Mouse (Mus musculus): Measurements from ENCODE around the gene Tmem161a.

Gene Tmem161a

GRCm38 (mm10) chr8:70172043-70172681, at the start of gene Tmem161a:
Gene Tmem161a, plus strand, starts transcription at chr8:70172356.
- 2% methylated on average over 27 of the region's 27 CpGs for WGBS

DNA sequence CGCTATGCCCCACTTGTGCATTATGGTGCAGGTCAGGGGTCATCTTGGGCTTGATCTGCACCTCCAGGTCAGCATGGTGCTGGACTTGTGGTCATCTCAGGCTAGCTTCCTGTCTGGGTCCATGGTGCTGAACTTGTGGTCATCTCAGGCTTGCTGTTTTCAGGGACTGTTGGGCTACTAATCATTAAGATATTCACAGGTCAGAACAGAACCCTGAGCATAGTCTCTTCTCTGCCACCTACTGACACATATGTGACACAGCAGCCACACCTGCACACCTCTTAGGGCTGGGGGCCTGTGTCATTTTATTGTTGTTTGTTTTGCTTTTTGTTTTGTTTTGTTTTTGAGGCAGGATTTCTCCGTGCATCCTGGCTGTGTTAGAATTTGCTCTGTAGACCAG, 49.3 kb upstream of the Tmem161a start:
- 67% methylated on average over 2 of the region's 2 CpGs for WGBS

DNA sequence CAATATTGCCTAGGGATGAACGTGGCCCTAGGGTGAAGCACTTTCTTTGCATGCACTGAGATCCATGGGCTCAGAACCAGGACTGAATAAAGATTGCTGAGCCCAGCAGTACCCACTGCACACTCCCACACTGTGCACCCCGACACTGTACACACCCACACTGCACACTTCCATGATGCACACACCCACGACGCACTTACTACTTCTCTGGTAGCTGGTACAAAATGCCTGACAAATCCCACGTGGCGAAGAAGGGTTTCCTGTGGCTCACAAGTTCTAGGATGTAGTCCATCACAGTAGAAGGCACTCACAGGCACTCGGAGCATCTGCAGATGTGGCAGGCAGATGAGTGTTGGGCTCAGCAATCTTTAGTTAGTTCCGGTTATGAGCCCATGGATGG, 47.2 kb upstream of the Tmem161a start:
- WGBS, result 51% methylated on average over 8 of the region's 8 CpGs

DNA sequence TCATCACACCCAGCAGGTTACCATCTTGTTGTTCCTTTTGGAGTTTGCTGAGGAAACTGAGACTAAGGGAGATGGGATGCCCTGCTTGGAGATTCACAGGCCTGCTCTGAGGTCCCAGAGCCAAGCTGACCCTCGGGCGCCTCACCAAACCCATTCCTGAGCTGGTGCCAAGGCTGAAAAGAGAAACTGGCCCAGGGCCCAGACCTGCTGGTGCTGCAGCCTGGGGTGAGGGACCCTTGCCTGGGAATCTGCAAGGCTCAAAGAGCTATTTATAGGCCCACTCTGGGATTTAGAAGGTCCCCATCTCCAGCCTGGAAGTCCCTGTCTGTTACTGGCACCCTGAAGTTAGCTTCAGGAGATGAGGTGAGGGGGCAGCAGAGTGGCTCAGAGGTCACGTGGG, 43.7 kb upstream of the Tmem161a start:
- WGBS, result 50% methylated on average over 3 of the region's 3 CpGs

DNA sequence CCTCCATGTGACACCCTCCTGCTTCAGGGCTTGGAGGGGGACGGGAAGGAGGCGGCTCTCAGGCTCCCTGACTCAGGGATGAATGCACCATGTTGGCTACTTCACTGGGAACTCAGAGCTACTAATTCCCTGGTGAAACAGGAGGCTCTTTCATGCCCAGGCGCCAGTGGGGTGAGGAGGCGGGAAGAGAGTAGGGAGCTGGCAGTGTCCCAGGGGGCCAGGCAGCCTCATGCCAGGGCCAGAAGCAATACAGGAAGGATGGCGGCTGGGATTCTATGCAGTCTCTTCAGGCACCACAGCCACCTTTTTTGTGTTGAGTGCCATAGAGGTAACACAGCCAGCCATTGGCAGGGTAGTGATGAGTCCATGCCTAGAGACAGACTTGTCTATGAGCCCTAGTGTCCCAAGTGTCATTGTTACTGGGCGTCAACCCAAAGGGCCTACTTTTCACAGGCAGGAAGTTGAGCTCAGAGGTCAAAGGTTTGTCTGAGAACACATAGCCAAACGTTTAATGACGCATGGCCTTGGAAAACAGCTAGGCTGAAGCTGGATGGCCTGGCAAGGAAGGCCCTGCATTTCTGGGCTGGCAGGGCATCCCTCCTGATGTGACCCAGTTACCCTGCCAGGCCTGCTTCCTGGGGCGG, 42.7 kb upstream of the Tmem161a start:
- WGBS, result 39% methylated on average over 9 of the region's 9 CpGs

DNA sequence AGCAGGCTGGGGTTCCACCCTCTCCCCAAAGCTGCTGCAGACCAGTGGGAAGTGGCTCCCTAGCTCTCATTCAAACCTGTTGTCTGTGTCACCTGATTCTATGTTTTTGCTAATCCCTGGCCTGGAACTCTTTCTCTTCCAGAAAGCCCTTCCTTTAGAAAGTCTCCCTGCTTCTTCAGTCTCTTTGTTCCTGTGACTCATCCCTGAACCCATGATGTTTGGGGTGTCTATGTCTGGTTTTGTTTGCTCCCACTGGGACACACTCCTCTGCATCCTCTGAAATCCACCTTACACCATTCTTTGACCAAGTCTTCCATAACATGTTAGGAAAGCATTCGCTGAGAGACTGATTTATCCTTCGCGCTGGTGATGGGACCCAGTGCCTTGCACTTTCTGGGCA, 42.1 kb upstream of the Tmem161a start:
- 70% methylated on average over 3 of the region's 3 CpGs for WGBS

- under 1% methylated on average over 37 of the region's 37 CpGs for WGBS
Observed at GRCm38 (mm10) chr8:70131166-70131883, 40.8 kb upstream of the Tmem161a start, which contains the start of gene Nr2c2ap. Gene Nr2c2ap, plus strand, starts transcription at chr8:70131333.

GRCm38 (mm10) chr8:70134086-70134485, 38.1 kb upstream of the Tmem161a start:
- WGBS, result 91% methylated on average over 5 of the region's 5 CpGs

DNA sequence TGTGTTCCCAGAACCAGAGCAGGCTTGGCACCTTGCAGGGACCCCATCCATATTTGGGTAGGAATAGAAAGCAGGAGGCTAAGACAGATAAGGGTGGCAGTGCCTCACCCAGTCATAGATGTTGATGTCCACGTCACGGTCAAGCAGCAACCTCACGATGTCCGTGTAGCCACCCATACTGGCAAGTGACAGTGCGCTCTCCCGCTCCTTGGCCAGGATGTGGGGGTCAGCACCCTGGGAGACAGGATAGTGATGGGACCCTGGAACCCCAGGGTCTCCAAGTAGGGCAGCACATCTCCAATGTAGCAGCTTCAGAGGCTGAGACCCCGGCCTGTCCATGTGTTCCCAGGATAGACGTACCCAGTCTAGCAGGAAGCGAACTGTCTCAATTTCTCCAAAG, 37.2 kb upstream of the Tmem161a start:
- WGBS, result 92% methylated on average over 9 of the region's 9 CpGs

- 81% methylated on average over 4 of the region's 4 CpGs for WGBS
Observed at GRCm38 (mm10) chr8:70136591-70136990, 35.6 kb upstream of the Tmem161a start.

DNA sequence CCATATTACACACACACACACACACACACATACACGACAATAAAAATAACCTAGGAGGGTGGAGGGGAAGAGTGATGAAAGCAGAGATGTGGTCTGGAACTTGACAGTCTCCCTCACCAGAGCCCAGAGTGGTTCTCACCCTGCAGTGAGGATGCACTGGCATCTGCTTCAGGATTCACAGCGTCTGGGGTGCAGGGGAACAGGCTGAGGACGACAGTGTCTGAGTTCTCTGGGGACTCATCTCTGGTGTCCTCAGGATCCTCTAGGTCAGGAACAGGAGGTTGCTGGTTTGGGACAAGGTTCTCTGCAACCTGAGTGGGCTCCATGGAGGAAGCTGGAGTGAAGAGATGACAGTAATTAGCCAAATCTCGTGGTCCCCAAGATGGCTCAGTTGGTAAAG, 34.3 kb upstream of the Tmem161a start:
- 67% methylated on average over 4 of the region's 4 CpGs for WGBS

DNA sequence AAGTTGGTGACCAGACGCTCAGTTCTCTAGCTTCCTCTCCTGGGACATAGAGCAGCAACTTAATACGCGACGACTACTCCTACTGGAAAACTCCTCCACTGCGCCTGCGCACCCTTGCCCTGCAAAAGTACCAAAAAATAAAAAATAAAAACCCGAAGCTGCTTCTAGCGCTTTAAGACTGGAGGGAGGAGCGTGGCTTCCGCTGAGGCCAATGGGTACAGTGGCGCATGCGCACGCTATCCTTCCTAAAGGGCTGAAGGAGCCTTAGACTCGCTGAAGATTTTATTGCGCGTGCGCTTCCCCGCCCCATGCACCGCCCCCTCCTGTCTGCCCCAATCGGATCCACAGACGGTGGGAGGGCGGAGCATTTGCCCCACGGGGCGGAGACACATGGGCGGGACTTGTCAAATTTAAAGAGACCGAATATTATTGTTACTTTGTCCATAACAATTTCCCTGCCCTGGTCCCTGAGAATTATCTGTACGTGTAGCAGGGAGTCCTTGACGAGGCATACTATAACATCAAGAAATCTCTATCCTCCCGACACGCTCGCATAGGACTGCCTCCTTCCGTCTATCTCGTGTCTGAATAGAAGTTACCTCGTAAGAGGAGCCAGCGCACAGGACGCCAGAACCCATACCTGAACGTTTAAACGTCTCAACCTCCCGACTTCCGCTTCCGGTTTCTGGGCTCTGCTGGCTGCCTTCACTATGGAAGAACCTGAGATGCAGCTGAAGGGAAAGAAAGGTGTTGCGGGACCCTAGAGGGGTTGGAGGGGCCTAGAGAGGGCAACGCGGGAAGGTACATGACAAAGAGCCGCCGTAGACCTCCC, 32.9 kb upstream of the Tmem161a start, which contains the start of the genes Rfxank, Borcs8 and Mef2b:
Rfxank (minus strand) TSS at position 129 of the 832 bp plus-strand sequence.
Borcs8 (plus strand) TSS at position 474 of the 832 bp plus-strand sequence.
Mef2b (plus strand) TSS at position 686 of the 832 bp plus-strand sequence.
- under 1% methylated on average over 46 of the region's 46 CpGs for WGBS

GRCm38 (mm10) chr8:70139981-70140380, 32.2 kb upstream of the Tmem161a start:
- 9% methylated on average over 9 of the region's 9 CpGs for WGBS

- WGBS, result 82% methylated on average over 7 of the region's 7 CpGs
Observed at GRCm38 (mm10) chr8:70147678-70148607, 24.2 kb upstream of the Tmem161a start.

- WGBS, result 22% methylated on average over 13 of the region's 13 CpGs
Observed at GRCm38 (mm10) chr8:70150158-70150557, 22.0 kb upstream of the Tmem161a start.

DNA sequence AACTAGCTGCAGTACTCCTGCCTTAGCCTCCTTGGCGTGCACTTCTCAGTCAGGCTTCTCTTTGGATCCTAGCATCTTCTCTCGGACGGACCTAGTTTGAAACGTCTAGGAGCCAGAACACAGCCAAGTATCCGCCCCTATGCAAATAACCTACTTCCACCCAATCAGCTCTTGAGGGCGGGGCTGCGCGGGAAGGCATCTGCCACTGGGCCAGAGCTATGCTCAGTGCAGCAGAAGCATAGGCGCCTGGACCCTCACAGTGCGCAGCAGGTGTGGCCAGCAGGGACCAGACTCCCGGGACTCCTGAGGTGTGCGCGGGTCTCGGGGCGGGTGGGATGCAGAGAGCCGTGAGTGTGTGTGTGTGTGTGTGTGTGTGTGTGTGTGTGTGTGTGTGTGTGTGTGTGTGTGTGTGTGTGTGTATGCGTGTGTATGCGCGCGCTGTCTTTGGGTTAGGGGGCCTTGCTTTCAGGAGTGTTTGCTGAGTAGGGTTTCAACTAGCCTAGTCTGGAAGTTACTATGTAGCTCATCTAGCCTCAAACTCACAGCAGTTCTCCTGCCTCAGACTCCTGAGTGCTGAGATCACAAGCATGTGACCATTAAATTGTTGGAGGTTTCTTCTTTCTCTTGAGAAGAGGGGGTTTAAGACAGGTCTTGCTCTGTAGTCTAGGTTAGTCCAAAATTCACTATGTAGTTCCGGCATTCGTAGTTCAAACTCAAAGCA, 19.5 kb upstream of the Tmem161a start:
- WGBS, result 17% methylated on average over 22 of the region's 22 CpGs

- 94% methylated on average over 1 of the region's 1 CpGs for WGBS
Observed at GRCm38 (mm10) chr8:70157240-70157800, 14.8 kb upstream of the Tmem161a start.

DNA sequence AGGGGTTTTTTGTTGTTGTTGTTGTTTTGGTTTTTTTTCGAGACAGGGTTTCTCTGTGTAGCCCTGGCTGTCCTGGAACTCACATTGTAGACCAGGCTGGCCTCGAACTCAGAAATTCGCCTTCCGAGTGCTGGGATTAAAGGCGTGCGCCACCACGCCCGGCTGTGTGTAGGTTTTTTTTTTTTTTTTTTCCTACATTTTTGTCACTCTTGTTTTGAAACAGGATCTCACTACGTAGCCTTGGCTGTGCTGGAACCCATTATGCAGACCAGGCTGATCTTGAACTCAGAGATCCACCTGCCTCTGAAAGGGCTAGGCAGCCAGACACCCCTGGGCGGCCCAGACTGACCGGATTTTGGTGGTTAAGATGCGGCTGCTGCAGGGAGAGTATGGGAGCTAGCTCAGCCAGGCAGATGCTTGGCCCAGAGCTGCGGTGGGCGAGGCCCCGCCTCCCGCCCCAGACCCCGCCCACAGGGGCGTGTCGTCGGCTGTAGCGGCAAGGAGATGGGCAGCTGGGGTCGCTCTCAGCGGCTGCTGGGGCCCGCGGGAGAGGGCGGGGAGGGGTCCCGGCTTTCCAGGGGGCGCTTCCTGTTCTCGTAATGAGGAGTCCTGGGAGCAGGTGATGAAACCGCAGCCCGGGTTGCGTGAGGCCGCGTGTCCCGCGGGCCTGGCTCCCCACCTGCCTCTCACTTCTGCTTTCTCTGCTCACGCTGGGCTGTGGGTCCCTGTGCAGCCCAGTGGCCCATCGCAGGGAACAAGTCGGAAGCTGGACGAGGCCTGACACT, 13.9 kb upstream of the Tmem161a start:
- WGBS, result 9% methylated on average over 40 of the region's 40 CpGs

DNA sequence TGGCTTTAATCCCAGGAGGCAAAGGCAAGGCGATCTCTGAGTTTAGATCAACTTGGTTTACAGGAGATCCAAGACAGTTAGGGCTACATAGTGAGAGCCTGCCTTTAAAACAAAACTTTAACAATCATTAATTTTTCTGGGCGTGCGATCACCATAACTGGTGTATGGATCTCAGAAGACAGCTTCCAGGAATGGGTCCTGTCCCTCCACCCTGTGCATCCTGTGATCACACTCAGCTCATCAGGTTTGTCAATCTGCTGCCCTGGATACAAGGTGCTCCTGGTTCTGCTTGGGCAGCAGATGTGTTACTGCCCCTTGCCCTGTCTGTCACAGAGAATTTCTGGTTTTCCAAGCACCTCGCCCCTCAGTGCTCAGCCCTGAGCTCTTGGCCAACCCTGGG, 12.9 kb upstream of the Tmem161a start:
- WGBS, result 93% methylated on average over 4 of the region's 4 CpGs
